Mouse (Mus musculus) gastrocnemius, postnatal 36 days (tissue): ENCODE measurements around the gene Crtc2. TPM values are rescaled to one million over a fixed set of nuclear protein-coding genes. Genes with fewer than 3 reads are reported as not detected.
"Not testable (repeated sequence)": the region's sequence is repeated elsewhere in the genome, so short reads cannot be mapped to it uniquely, and the experiment has no call there.

Source experiments
- DNase-seq, 2 experiments: peaks; one replicate each; pipeline ENCODE4 v3.0.0; 2022
- intact Hi-C: fragments of 180-260 bp; cut with DNase I; formaldehyde crosslinking; loops from one replicate; pipeline ENCODE4 v1.15.1; 2025
- total RNA-seq, 2 experiments: library from RNA; stranded (reverse); gene quantifications; 2 replicates each; pipeline ENCODE4 v1.2.3; 2021

The Crtc2 gene
- total RNA-seq, 2 experiments from 2014 or later: 12.3 to 14.0 TPM

DNA sequence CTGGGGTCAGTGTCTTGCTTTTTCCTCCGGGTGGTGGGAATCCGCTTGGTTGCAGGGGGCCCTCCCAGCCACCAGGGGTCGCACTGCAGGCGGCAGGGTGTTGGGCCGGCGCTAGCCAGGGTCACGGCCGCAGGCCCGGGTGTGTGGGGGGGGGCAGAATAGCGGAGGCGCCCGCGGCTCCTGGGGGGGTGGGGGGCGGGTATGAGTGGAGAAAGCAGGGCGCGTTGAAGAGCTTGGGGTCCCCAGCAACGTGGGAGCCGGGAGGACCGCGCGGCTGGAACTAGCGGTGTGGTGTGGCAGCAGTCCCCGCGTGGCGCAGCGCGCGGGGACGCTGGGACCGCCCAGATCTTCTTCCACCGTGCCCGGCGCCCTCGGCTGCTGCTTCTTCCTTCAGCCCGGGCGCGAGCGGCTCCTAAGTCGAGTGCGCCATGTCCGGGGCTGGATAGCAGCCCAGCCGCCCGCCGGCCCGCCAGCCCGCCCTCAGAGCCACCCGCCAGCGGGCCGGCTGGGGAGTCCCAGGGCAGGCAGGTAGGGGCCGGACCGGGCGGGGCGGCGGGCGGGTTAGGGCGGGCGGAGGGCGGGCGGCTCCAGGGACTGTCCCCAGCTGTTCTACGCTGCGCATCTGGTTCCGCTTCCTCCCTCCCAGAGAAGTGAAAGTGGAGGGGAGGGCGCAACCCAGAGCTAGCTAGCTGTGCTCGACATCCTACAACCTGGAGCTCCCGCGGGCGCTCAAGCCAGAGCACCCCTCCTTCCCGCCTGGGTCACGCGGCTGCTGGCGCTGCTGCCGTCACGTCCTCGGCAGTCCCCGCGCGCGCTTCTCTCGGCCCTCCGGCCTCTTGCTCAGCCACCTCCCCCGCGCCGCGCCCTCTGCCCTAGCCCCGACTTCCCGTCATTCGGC lies 11.3 kb downstream of the Crtc2 start, which contains the start of gene Dennd4b:
TSS of gene Dennd4b (plus strand) at position 152 of the 898 bp plus-strand sequence.
- peak; percentile 88 to 93 for DNase-seq
- intact Hi-C loops: loop anchor here (2.0 to 5.0 kb wide), 2 partner anchors 44 to 107 kb away; no protein-coding TSS in a partner anchor

DNA sequence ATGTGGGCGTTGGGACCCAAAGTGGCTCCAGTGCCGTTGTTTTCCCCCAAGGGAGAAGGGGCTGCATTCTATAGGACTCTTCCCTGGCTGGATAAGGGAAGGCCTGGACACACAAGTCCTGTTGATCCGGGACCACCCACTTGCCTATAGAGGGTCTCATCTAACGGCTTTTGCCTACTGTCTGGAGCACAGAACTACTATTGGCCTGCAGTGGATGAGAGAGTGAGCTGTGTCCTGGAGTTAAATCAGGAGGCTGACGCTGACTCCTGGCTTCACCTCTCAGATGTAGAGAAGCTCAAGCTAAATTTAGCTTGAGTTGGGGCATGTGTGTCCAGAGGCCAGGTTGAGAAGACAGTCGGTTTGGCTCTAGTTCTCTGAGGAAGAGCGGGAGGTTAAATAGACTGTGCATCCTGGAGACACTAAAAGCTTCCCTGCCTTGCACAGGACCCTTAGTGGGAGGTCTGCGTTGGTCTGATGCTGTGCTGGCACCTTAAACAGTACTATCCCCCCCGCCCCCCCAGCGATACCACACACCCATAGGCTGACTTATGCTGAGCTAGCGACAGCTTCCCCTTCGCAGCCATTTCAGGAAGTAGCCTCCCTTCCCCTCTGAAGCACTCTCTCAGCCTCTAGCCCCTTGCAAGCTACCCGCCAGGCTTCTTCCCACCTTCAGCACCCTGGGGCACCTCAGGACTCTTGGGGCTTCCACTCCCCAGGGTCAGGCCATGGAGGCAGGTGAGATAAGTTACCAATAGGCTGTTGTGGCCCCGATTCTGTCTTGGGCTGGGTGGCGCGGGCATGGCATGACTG lies 12.2 kb downstream of the Crtc2 start:
- intact Hi-C loops: loop anchor here (2.0 to 5.0 kb wide), 2 partner anchors 45 to 106 kb away; no protein-coding TSS in a partner anchor
- DNase-seq: no peak

DNA sequence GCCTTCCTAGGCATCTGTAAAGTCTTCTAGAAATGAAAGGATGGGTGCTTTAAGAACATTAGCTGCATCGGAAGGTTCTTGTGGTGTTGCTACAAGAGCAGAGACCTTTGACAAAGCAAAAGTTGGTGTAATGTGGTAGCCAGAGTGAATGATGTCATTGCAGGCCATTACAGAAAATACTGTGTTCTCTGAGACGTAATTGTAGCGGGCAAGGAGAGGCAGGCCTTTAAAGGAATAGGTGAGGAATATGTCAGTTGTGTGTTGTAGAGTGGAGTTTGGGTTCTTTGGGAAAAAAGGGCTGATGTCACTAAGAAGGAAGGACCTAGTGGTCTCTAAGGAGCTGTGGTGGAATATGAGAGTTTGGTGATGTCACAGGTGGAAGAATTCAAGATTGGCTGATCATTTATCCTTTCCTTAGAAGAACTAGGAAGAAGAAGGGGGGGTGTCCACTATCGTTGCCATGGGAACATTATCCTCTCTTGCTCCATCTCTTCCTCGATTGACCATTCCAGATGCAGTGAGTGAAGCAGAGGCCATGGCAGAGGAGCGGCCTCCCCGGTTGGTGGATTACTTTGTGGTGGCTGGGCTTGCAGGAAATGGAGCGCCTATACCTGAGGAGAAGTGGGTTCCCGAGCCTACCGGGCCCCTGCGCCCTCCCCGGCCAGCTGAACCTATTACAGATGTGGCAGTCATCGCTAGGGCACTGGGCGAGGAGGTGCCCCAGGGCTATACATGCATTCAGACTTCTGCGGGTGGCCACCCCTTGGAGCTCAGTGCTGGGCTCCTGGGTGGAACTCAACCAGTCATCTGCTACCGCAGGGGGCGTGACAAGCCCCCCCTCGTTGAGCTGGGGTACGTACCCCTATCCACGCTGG lies 13.2 kb downstream of the Crtc2 start:
- intact Hi-C loops: loop anchor here (5.0 kb wide), 1 partner anchor 105 kb away; no protein-coding TSS in a partner anchor
- DNase-seq: no peak

DNA sequence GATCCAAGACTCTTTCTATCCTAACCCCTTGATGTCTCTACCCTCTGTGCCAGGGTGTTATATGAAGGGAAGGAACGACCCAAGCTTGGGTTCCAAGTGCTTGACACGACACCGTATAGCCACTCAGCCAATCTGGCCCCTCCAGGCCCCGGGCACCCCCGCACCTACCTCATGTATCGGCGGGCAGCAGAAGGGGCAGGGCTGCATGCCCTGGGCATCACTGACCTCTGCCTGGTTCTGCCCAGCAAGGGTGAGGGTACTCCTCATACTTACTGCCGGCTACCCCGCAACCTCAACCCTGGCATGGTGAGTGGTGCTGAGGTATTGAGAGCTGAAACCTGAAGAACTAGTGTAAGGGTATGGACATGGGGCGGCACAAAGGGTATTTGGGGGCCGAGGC lies 14.2 kb downstream of the Crtc2 start:
- no peak for DNase-seq
- intact Hi-C loops: loop anchor here (5.0 kb wide), 1 partner anchor 104 kb away; no protein-coding TSS in a partner anchor

DNA sequence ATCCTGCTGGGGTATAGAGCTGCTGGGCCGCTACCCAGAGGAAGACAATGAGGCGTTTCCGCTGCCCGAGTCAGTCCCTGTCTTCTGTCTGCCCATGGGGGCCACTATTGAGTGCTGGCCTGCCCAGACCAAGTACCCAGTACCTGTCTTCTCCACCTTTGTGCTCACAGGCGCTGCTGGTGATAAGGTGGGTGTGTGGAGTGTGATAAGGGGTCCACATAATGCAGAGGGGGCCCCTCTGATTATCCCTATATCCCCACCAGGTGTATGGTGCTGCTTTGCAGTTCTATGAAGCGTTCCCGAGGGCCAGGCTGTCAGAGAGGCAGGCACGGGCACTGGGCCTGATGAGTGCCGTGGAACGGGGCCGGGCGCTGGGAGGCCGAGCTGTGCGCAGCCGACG lies 15.0 kb downstream of the Crtc2 start:
- no peak for DNase-seq
- intact Hi-C loops: loop anchor here (5.0 kb wide), 1 partner anchor 103 kb away; no protein-coding TSS in a partner anchor

DNA sequence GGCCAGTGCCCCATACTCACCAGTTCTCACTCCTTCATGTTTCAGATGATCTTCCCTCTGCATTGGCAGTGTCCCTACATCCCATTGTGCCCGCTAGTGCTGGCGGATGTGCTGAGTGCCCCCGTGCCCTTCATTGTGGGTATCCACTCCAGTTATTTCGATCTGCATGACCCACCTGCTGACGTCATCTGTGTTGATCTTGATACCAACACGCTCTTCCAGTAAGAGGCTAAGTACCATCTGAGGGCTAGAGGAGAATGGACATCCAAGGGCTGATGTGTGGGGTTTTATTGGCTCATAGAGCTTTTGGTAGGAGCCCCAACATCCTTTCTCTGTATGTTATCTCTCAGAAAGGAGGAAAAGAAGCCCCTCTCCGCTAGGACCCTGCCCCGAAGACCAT lies 16.8 kb downstream of the Crtc2 start:
- no peak for DNase-seq
- intact Hi-C loops: loop anchor here (5.0 kb wide), 1 partner anchor 258 kb away; no protein-coding TSS in a partner anchor

DNA sequence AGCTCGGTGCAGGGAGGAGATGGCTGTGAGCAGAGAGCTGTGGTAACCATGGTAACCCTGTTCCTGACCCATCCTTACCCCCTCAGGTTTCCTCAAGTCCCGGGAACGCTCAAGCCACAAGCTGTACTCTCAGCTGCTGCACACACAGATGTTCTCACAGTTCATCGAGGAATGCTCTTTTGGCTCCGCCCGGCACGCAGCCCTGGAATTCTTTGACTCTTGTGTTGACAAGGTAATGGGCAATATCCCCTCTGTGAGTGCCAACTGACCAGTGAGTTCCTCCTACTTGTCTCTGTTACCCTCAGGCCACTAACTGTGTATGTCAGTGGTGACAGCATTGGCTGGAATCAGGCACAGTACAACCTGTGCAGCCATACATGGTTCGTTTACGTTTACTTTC lies 18.2 kb downstream of the Crtc2 start:
- no peak for DNase-seq
- intact Hi-C loops: loop anchor here (5.0 kb wide), 1 partner anchor 260 kb away; no protein-coding TSS in a partner anchor

DNA sequence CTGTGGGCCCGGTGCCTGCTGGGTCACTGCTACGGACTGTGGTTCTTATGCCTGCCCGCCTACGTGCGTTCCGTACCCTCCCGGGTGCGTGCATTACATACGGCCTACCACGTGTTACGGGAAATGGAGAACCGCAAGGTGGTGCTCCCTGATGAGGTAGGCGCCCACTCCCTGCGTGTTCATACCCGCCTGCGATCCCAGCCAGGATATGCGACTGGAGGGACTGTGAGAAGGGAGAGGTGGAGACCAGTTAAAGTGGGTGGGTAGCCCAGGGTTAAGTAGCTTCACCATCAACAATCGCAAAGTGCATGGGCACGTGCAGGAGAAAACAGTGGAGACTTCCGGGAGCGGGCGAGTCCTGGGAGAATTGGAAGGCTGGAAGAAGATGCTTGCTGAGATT lies 19.9 kb downstream of the Crtc2 start:
- intact Hi-C loops: loop anchor here (5.0 kb wide), 1 partner anchor 262 kb away; no protein-coding TSS in a partner anchor
- no peak for DNase-seq

DNA sequence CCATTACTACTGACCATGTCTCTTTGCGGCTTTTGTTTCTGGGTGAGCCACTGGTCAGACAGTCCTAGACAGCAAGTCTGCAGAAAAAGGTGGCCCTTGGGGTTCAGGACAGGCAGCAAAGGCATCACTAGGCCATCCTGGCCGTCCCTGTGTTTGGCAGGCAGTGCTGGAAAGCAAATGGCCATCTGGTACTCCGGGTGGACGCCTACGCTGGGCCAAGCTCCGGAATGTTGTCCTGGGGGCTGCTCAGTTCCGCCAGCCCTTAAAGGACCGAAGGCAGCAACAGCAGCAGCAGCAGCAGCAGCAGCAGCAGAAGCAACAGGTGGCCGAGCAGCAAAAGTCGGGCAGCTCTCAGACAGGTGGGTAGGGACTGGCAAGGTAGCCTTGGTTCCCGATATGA lies 21.3 kb downstream of the Crtc2 start:
- intact Hi-C loops: loop anchor here (5.0 kb wide), 1 partner anchor 87 kb away; no protein-coding TSS in a partner anchor
- no peak for DNase-seq

DNA sequence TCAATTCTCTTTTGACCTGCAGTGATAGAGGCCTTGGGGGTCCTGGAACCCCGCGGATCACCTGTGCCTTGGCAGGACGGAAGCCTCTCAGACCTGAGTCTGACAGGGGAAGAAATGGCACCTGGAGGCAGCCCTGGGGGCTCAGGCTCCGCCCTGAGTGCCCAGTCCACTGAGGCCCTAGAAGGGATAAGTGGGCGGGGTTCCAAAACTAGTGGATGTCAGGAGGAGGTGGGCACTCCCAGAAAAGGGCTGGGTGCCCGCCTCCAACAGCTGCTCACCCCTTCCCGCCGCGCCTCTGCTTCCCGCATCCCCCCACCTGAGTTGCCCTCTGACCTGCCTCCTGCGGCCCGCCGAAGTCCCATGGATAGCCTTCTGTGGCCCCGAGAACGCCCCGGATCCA lies 22.9 kb downstream of the Crtc2 start:
- no peak for DNase-seq
- intact Hi-C loops: loop anchor here (5.0 kb wide), 1 partner anchor 85 kb away; no protein-coding TSS in a partner anchor

DNA sequence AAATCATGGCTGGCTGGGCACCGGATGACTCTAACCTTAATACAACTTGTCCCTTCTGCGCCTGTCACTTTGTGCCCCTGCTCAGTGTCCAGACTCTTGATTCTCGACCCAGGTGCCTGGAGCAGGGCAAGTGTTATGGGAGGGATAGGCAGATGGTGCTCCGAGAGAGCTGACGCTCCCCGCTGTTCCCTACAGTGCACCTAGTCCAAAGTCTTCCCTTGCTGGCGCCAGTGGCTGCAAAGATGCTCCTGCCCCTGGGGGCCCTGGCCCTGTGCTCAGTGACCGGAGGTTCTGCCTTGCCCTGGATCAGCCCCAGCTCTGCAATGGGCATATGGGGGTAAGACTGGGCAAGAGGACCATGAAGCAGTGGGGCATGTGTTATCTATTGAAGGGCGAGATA lies 23.8 kb downstream of the Crtc2 start:
- intact Hi-C loops: loop anchor here (5.0 kb wide), 1 partner anchor 85 kb away; no protein-coding TSS in a partner anchor
- DNase-seq: no peak

DNA sequence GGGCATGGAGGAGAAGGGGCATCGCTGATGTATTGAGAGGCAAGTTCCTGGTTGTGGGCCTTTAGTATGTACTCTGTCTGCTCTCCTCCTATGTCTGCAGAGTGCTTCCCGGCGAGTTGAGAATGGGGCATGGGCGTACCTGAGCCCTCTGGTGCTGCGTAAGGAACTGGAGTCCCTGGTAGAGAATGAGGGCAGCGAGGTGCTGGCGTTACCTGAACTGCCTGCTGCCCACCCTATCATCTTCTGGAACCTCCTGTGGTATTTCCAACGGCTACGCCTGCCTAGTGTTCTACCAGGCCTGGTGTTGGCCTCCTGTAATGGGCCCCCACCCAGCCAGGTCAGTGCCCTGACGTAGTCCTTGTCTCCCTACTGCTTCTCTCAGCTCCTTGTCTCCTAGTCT lies 24.2 kb downstream of the Crtc2 start:
- intact Hi-C loops: loop anchor here (5.0 kb wide), 1 partner anchor 84 kb away; no protein-coding TSS in a partner anchor

DNA sequence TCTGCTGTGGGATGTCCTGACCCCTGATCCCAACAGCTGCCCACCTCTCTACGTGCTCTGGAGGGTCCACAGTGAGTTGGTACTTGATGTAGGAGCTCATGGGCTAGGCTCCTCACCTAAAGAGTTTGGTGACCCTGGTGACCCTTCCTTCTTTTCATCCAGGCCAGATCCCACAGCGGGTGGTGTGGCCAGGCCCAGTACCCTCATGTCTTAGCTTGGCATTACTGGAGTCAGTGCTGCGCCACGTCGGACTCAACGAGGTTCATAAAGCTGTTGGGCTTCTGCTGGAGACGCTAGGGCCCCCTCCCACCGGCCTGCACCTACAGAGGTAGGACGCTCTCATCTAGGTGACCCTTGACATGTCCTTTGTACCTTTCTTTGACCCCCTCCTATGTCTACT lies 25.3 kb downstream of the Crtc2 start:
- intact Hi-C loops: loop anchor here (5.0 kb wide), 1 partner anchor 83 kb away; no protein-coding TSS in a partner anchor
- DNase-seq: no peak

More for the DNA sequence above, 24.2 kb downstream of the Crtc2 start:
- no peak for DNase-seq

DNA sequence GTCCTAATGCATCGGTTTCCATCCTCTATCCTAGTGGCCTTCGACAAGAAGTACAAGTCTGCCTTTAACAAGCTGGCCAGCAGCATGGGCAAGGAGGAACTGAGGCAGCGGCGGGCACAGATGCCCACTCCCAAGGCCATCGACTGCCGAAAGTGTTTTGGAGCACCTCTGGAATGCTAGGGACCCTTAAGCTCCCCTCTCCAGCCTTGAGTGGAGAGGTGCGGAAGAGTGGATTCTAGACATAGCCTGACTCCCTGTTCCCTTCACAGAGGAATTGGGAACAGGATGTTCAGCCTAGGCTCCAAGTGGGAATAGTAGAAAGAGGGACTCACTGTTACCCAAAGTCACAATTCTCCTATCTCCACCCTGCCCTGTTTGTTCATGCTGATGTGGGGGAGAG lies 25.8 kb downstream of the Crtc2 start:
- DNase-seq: no peak
- intact Hi-C loops: loop anchor here (5.0 kb wide), 1 partner anchor 83 kb away; no protein-coding TSS in a partner anchor

DNA sequence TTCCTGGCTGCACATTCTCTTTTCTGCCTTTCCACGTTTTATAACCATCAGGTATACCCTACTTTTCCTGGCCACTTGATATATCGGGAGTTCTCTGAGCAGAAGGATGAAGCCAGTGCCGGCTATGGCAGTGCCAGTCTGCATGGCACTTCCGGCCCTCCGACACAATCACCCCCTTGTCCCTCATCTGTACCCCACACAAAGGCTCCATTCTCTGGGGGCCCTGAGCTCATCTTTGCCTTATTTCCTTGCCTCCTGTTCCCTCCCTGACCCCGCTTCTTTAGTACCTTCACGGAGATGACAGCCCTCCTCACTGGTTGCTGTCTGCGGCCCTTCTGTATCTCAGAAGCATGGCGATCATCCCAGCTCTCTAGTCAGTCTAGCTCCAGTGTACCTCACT lies 26.7 kb downstream of the Crtc2 start:
- no peak for DNase-seq
- intact Hi-C loops: no loop called here

DNA sequence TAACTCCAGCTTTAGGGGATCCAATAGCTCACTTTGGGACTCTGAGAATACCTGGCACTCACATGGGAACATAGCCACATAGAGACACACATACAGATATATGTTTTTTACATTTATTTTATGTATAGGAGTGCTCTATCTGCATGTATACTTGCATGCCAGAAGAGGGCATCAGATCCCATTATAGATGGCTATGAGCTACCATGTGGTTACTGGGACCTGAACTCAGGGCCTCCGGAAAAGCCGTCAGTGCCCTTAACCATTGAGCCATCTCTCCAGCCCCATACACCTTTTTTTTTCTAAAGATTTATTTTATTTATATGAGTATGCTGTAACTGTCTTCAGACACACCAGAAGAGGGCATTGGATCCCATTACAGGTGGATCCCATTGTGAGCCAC lies 30.2 kb downstream of the Crtc2 start:
- DNase-seq: no peak
- intact Hi-C loops: no loop called here

DNA sequence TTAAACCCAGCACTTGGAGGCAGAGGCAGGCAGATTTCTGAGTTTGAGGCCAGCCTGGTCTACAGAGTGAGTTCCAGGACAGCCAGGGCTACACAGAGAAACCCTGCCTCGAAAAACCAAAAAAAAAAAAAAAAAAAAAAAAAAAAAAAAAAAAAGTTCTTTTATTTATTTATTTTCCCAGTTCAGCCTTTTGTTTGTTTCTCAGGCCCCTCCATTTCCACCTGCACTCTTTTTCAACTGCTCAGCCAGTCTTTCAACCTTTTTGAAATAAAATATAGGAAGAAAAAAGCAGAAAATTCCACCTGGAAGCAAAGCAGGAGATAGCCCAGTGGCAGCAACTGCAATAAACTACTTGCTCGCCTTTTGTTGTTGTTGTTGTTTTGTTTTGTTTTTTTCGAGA lies 35.4 kb downstream of the Crtc2 start:
- not testable (repeated sequence) for DNase-seq
- intact Hi-C loops: loop anchor here (2.0 kb wide), 1 partner anchor 83 kb away; no protein-coding TSS in a partner anchor

DNA sequence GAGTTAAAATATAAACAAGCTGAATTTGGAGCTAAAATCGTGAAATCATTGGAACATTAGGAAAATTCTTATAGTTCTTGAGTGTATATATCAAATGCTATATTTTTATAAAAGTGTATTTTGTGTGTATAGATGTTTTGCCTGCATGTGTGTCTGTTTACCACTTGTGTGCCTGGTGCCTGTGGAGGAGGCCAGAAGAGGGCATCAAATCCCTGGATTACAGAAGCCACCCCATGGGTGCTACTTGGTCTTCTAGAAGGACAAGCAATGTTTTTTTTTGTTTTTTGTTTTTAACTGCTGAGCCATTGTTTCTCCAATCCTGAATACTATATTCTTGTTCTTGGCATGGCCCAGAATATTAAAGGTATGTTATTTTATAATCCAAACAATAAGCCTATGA lies 36.6 kb downstream of the Crtc2 start:
- DNase-seq: no peak
- intact Hi-C loops: no loop called here

DNA sequence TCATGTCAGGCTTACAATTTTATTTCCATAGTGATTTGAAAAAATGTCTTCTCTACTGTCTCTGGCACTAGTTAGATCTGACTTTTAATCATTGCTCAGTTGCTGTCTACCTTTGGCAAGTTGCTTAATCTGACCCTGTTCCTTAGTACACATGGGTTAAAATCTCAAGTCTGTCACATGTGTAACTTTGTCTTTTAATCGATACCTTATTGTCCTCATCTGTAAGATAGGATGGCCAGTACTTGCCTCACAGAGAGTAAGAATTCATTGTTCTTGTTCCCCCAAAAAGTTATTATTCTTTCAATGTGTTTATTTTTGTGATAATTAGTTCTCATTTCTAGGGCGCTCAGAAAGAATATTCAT lies 38.0 kb downstream of the Crtc2 start:
- intact Hi-C loops: no loop called here

More for the DNA sequence above, 38.0 kb downstream of the Crtc2 start:
- DNase-seq: no peak
